Mouse (Mus musculus) bone marrow, adult 2 months (tissue): ENCODE results near the gene Gpr89. TPM values are rescaled to one million over a fixed set of nuclear protein-coding genes. Genes with fewer than 3 reads are reported as not detected.

Experiments
- H3K27ac ChIP-seq: fragments of 200-500 bp; 2 replicates; pipeline ENCODE4 v1.5.1; 2012; ENCODE audit warnings: low read depth, mild to moderate bottlenecking, control low read depth, inconsistent platforms, low read length; ENCODE audit not compliant: control insufficient read depth, poor library complexity, insufficient read depth
- H3K4me1 ChIP-seq: fragments of 200-500 bp; 2 replicates; pipeline ENCODE4 v1.6.1; 2011; ENCODE audit warnings: low read length; ENCODE audit not compliant: control insufficient read depth, insufficient read depth
- H3K4me3 ChIP-seq: fragments of 200-500 bp; replicated peaks from 2 replicates; pipeline ENCODE3; 2011; ENCODE audit warnings: mild to moderate bottlenecking, low read depth, low read length, control low read depth; ENCODE audit not compliant: control insufficient read depth
- CTCF ChIP-seq: fragments of 200-500 bp; IDR thresholded peaks from 2 replicates; pipeline ENCODE4 v1.5.1; 2011; ENCODE audit warnings: low read length, control low read depth; ENCODE audit not compliant: control insufficient read depth, insufficient read depth
- POLR2A ChIP-seq: fragments of 200-500 bp; IDR thresholded peaks from 2 replicates; pipeline ENCODE4 v1.6.1; 2011; ENCODE audit warnings: low read depth, mild to moderate bottlenecking, control low read depth, low read length, borderline replicate concordance; ENCODE audit not compliant: control insufficient read depth
- WGBS: fragments of 180-500 bp; shearing (Covaris S2); methylation state at CpG from one replicate; pipeline ENCODE4 v1.1.7; 2018; 5-methylcytosine and 5-hydroxymethylcytosine counted together
- polyA plus RNA-seq: library from polyadenylated mRNA; stranded (reverse); fragments of >200 nt; gene quantifications from 2 replicates; pipeline ENCODE4 v1.2.4, GENCODE M21; 2011; ENCODE audit warnings: low replicate concordance; ENCODE audit not compliant: missing spikeins, insufficient read depth, insufficient read length

Gene Gpr89
- polyA plus RNA-seq, 1 experiment: 8.8 TPM

GRCm38 (mm10) chr3:96920991-96921390, 15.8 kb upstream of the Gpr89 start:
- no peak overlapping the region for H3K4me3 ChIP-seq
- 69% methylated on average over 7 of the region's 7 CpGs for WGBS
- no peaks in the 10 kb centered on the region for H3K4me1 ChIP-seq
- no peak for TF ChIP-seq CTCF
- no peak for TF ChIP-seq POLR2A
- H3K27ac ChIP-seq: no peak overlapping the region

GRCm38 (mm10) chr3:96905592-96905991, 446 bp upstream of the Gpr89 start:
- TF ChIP-seq CTCF (no peak), POLR2A (no peak)
- no peak overlapping the region for H3K27ac ChIP-seq

GRCm38 (mm10) chr3:96904393-96904792, 753 bp downstream of the Gpr89 start, which contains the start of gene Gja5:
TSS of gene Gja5 (plus strand) at chr3:96904693.
- 17% methylated on average over 14 of the region's 14 CpGs for WGBS
- TF ChIP-seq CTCF: no peak
- no peak for TF ChIP-seq POLR2A
- Histone ChIP-seq H3K4me3 (peak within 1 kb of the TSS; percentile 95), H3K4me1 (no peaks in the 10 kb centered on the region; the same call in 1 of the 2 replicates), H3K27ac (peak within 1 kb of the TSS; percentile 1; the same call in 1 of the 2 replicates)

More at GRCm38 (mm10) chr3:96905592-96905991, 446 bp upstream of the Gpr89 start:
- Histone ChIP-seq H3K4me1 (no peaks in the 10 kb centered on the region; the same call in 1 of the 2 replicates), H3K4me3 (peak overlapping the region; percentile 95)
- 37% methylated on average over 9 of the region's 9 CpGs for WGBS

- WGBS: 78% methylated on average over 4 of the region's 4 CpGs
- Histone ChIP-seq H3K4me1 (no peaks in the 10 kb centered on the region; the same call in 1 of the 2 replicates), H3K27ac (no peak overlapping the region), H3K4me3 (no peak overlapping the region)
- TF ChIP-seq CTCF: no peak
- TF ChIP-seq POLR2A: no peak
These were observed 2.7 kb downstream of the Gpr89 start for GRCm38 (mm10) chr3:96902336-96902999.

- no peak for TF ChIP-seq CTCF
- no peak for TF ChIP-seq POLR2A
- Histone ChIP-seq H3K4me3 (no peak overlapping the region), H3K4me1 (no peaks in the 10 kb centered on the region; the same call in 1 of the 2 replicates), H3K27ac (no peak overlapping the region)
- 51% methylated on average over 7 of the region's 7 CpGs for WGBS
These were observed 21.5 kb downstream of the Gpr89 start for GRCm38 (mm10) chr3:96883690-96884089.

- 89% methylated on average over 14 of the region's 14 CpGs for WGBS
- Histone ChIP-seq H3K4me3 (no peak overlapping the region), H3K27ac (no peak overlapping the region), H3K4me1 (no peaks in the 10 kb centered on the region; the same call in 1 of the 2 replicates)
- TF ChIP-seq POLR2A (no peak), CTCF (no peak)
These were observed 22.9 kb downstream of the Gpr89 start for GRCm38 (mm10) chr3:96882061-96882849.

- Histone ChIP-seq H3K4me1 (no peaks in the 10 kb centered on the region; the same call in 1 of the 2 replicates), H3K27ac (no peak overlapping the region), H3K4me3 (no peak overlapping the region)
- 80% methylated on average over 6 of the region's 6 CpGs for WGBS
- TF ChIP-seq CTCF (no peak), POLR2A (no peak)
These were observed 23.6 kb downstream of the Gpr89 start for GRCm38 (mm10) chr3:96881557-96881956.

GRCm38 (mm10) chr3:96880385-96880784, 24.8 kb downstream of the Gpr89 start:
- H3K27ac ChIP-seq: no peak overlapping the region
- WGBS: 81% methylated on average over 4 of the region's 4 CpGs
- no peaks in the 10 kb centered on the region; the same call in 1 of the 2 replicates for H3K4me1 ChIP-seq
- TF ChIP-seq POLR2A (no peak), CTCF (no peak)
- H3K4me3 ChIP-seq: no peak overlapping the region
